Mouse (Mus musculus) yolk sac, embryonic 10.5 days (tissue): ENCODE results near the gene Ercc1.

ENCODE experiments used
- DNase-seq: peaks from one replicate; pipeline ENCODE4 v3.0.0-alpha.2; 2017; ENCODE audit warnings: low spot score

The Ercc1 gene

DNA sequence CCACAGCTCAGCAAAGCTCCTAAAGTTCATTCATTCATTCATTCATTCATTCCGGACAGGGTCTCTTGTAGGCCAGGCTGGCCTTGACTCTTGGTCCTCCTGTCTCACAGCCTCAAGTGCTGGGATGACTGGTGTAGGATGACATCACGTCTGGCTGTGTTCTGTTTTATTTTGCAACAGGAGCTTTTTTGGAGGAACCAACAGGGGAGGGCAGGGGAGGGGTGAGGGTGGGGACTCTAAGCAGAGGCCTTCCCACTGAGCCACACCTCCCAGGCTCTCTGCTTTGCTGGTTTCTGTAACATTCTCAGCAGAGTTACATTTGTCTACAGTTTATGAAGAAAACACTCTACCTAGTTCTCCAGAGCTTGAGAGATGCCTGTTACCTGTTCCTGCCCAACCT, 6.5 kb upstream of the Ercc1 start:
- DNase-seq: no peak

- DNase-seq: no peak
These were observed 6.0 kb upstream of the Ercc1 start for GRCm38 (mm10) chr7:19338596-19338995.

DNA sequence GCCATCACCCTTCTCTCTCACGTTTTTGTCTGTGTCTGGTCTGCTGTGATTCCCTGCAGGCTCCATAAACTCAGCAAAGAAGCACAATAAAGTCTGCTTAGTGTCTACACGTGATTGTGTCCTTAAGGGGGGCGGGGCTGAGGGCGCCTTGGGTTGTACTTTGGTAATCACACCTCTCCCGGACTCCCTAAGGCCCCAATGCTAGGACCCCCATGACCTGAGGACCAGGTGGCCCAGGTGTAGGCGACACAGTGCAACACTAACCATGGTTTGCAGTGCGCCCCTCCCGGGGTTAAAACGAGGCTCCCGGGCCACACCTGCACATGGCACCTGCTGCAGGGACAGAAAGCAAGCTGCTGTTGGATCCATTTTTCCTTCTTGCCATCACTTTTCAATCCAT, 3.3 kb upstream of the Ercc1 start:
- DNase-seq: no peak

GRCm38 (mm10) chr7:19341761-19342409, 2.7 kb upstream of the Ercc1 start:
- DNase-seq: no peak

GRCm38 (mm10) chr7:19342481-19343027, 2.0 kb upstream of the Ercc1 start:
- peak; percentile 67 for DNase-seq

GRCm38 (mm10) chr7:19343210-19343808, 1.3 kb upstream of the Ercc1 start:
- DNase-seq: no peak

DNA sequence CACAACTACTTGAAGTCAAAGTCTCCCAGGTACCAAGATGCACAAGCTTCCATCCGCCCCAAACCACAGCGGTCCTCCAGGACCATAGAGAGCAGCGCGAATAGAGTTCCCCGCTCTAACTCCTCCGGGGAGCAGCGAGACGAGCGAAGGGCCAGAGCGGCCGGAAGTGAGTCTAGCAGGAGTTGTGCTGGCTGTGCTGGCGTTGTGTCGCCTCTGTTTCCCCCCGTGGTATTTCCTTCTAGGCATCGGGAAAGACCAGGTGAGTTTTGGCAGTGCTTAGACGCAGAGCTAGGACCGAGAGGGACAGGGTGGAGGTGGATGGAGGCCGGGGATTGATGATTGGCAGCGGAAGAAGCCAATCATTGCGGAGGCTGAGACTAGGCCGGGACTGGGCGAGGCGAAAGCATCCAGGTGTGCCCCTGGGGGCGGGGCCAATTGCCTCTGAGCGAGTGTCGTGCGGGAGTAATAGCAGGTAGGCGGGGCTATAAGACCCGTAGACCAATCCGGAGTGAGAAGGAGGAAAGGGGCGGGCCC, 427 bp downstream of the Ercc1 start:
- peak; percentile 98 for DNase-seq

DNA sequence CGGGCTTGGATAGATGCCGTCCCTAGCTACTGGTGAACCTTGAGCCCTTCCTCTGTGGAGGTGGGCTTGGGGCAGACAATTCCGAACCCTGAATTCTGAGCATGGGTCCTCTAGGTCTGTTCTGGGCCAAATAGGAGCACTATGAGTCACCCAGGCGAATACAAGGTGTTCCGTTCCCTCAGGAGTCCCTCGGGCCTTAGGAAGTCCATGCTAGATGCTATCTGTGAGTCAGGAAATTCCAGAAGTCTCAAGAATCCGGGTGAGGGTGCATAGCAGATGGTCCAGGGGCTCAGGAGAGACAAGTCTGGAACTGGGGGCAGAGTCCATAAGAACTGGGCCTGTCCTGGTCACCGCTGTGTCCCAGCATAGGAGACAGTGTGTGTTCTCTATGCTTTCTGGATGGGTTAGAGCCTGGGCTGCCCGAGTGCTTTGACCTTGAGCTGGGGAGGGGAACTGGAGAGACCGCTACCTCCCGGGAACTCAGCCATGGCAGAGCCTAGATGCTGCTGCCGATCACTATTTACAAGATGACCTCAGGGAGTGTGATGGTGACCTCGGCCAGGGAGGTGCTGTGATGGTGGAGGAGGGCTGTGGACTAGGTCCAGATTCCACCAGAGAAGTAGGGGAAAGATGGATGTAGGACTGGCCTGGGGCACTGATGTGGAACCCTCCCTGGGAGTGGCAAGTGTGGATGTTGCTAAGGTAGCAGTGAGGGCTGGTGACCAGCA, 4.8 kb downstream of the Ercc1 start:
- no peak for DNase-seq

- DNase-seq: no peak
These were observed 5.6 kb downstream of the Ercc1 start for GRCm38 (mm10) chr7:19350221-19350620.

- no peak for DNase-seq
These were observed 10.4 kb downstream of the Ercc1 start for GRCm38 (mm10) chr7:19354991-19355390.

DNA sequence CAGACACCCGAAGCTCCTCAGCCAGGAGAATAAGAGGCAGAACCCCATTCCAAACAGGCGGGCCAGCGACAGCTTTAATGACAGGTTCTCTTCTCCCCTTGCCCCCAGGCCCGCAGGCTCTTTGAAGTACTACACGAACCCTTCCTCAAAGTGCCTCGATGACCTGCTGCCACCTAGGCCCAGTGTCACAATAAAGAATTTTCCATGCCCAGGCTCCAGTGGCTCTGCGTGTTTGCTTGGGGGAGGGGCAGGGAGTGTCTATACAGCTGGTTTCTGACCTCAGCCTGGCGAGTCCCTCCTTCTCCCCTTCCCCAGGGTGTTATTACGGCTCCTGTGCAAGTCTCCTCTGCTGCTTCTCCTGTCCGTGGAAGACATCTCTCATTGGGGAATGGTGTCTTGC, 11.7 kb downstream of the Ercc1 start:
- DNase-seq: no peak

DNA sequence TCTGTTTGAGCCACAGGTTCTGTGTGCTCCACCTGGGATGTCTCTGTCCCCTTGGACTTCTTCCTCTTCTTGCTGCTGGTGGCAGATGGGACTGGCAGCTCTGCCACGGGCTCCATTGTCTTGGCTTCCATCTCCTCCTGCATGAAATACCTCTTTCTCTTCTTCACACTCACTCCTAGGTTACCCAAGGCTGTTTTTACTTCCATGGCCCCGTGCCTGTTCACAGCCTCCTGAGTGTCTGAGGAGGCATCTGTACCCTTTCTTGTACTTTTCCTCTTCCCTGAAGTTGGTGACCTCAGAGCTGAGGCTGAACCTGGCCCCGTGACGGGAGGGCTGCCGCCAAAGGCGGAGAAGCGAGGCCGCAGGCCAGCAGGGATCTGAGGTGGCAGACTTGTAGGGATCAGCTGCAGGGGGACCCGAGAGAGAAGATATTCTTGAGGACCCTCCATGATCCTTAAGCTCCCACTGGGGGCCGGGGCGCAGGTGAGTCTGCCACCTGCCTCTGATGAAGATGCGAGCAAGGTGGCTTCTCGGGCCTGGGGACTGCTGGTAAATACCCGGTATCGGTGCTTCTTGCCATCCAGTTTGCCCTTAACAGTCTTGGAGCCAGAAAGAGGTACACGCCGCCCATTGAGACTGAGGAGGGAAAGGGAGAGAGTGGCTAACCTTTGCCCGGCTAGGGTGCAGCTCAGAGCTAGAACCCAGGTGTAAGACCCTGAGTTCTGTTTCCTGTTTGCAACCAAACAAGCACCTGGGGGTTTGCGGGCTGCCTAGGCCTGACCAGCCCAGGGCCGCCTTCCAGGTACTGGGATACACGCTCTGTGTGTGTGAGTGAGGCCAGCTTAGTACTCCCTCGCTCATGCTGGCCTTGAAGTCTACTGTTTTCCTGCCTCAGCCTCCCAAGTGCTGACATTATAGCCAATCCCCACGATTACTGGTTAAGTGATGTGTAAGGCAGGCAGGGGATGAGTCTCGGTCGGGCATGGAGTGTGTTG, 13.1 kb downstream of the Ercc1 start:
- DNase-seq: no peak

GRCm38 (mm10) chr7:19358634-19359033, 14.1 kb downstream of the Ercc1 start:
- DNase-seq: no peak

GRCm38 (mm10) chr7:19359299-19359891, 14.8 kb downstream of the Ercc1 start, which contains the start of the genes Cd3eap and Ppp1r13l:
TSS of gene Cd3eap (minus strand) at chr7:19359483.
TSS of gene Ppp1r13l (plus strand) at chr7:19359749.
- peak; percentile 92 for DNase-seq

GRCm38 (mm10) chr7:19359892-19360641, 15.5 kb downstream of the Ercc1 start:
- DNase-seq: peak; percentile 87

DNA sequence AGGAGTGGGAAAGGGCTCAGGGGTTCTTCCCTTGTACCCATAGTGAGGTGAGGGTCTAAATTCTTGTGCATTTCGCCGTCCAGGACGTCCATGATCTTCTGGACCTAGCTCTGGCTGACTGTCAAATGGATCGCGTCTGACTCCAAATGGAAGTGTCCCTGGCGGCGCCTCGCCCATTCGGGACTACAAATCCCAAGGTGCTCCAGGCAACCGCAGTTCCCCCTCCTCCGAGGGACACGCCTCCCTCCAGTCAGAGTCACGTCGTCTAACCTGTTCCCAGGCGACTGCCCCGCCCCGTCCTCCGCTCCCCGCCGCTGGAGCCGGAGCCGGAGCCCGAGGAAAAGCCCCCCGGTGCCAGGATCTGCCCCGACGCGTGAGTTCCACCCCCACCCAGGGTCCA, 16.4 kb downstream of the Ercc1 start:
- DNase-seq: peak; percentile 88

- no peak for DNase-seq
These were observed 17.1 kb downstream of the Ercc1 start for GRCm38 (mm10) chr7:19361720-19362119.

DNA sequence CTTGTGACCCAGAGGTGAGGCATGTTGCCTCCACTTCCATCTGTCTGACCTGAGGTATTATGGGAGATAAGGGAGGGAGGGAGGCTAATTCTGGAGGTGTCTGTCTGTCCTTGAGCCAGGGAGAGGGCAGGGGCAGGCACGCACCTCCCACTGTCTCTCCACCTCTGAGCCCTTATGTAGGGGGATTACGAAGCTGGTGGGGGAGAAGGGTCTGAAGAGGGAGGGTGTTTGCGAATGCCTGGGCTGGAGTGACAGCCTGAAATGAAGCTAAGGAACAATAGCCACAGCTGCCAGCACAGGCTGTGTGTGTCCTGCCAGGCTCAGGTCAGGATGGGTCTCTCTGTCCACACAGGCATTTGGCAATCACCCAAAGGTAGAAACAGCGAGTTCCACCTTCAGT, 17.7 kb downstream of the Ercc1 start:
- DNase-seq: no peak

GRCm38 (mm10) chr7:19363881-19364280, 19.3 kb downstream of the Ercc1 start:
- no peak for DNase-seq

- no peak for DNase-seq
These were observed 20.8 kb downstream of the Ercc1 start for GRCm38 (mm10) chr7:19365376-19365775.
